Mouse (Mus musculus) activated CD4-positive, CD25-positive, alpha-beta regulatory T cell, adult 4 months (primary cell): ENCODE data around the gene Pgpep1. TPM values are rescaled to one million over a fixed set of nuclear protein-coding genes. Genes with fewer than 3 reads are reported as not detected.

ENCODE experiments used
- ATAC-seq: one replicate; pipeline ENCODE4 v1.8.0; 2017
- polyA plus RNA-seq, 2 experiments: library from polyadenylated mRNA; unstranded; fragments of 100-300 nt; shearing (Covaris generic); gene quantifications; one replicate each; pipeline ENCODE4 v1.2.1; 2017

Gene Pgpep1
- polyA plus RNA-seq, 2 experiments from 2014 or later = 7.1 to 7.4 TPM

DNA sequence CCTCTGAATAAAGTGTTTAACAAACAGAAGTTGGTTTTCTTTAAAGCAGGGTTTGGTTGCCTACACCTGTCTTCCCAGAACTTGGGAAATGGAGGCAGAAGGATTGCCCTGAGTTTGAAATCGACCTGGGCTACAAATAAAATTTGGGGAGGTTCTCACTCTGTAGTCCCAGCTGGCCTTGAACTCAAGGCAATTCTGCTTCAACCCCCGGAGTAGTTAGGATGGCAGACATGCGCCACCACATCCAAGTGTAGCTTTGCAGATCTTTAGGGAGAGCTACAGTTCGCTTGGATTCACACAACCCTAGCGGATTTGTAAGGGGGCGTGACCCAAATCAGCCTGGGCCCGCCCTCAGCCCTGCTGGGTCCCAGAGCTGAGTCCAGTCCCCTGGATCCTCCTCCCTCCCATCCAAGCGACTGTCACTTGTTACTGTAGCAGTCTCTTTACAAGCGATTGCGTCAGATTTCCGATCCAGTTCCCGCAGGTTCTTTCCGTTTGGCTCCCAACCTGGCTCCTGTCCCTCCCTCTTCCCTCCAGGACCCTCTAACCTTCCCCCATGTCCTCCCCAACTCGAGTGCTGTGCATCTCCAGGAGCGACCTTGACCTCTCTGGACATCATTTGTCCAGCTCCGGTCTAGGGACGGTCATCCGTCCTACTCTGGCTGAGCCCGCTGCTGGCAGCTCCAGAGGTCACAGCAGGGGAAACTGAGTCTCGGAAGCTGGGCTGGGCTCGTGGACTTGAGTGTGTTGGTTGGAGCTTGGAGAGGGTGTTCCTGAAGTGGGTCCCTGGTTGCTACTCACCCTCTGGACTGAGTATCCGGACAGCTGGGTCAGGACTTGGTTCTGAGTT lies 29.4 kb downstream of the Pgpep1 start:
- no peak for ATAC-seq

DNA sequence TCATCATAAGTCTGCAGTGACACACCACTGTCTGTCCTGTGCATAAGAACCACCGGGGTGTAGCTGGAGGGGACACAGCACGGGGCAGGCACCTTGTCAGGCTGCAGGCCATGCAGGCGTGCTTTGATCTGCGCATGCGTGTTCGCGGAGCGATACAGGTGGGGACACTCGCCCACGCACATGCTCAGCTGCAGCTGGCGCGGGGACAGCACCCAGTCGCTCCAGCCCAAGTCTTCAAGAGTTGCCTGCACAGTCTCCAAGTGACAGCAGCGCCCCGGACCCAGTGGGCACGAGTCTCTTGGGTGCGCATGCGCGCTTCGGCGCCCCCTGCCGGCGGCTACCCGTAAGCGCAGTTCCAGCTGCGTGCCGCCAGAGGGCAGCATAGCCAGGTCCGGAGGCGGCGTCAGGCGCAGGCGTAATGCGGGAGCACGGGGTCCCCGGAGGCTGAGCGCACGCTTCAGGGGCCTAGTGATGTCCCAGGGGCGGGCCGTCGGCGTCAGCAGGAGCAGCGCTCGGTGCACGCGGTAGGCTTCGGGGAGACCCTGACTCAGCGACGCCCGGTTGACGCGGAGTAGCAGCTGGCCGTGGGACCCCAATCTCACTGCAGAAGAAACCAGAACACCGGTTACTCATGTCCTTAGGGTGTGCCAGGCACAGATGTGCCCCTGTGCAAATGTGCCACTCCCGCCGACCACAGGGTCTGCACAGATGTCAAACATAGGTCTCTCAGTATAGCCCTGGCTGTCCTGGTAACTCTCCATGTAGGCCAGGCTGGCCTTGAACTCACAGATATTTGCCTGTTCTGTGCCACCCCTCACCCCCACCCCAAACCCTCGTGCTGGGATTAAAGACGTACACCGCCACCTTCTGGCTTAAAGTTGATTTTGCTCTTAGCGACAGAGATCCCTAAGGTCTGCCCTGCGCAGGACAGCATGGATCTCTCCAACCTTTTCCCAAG lies 30.3 kb downstream of the Pgpep1 start:
- ATAC-seq = peak; percentile 73

GRCm38 (mm10) chr8:70628986-70629490 lies 31.1 kb downstream of the Pgpep1 start:
- no peak for ATAC-seq

DNA sequence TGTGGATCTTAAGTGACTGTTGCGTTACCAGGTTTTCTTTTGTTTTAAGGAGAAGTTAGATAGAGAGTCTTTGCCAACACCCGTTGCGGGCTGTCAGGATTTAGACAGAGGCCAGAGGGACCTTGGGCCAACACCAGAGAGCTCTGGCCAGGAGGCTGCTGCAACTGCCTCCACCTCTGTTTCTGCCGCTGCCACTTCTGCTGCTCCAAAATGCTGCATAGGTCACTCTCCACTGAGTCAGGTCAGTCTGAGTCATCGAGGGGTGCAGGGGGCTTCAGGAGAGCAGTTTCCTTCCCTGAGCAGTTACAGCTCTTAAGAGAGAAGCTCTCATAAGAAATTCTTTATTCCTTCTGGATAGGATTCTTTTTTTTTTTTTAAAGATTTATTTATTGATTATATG lies 33.1 kb downstream of the Pgpep1 start:
- no peak for ATAC-seq

DNA sequence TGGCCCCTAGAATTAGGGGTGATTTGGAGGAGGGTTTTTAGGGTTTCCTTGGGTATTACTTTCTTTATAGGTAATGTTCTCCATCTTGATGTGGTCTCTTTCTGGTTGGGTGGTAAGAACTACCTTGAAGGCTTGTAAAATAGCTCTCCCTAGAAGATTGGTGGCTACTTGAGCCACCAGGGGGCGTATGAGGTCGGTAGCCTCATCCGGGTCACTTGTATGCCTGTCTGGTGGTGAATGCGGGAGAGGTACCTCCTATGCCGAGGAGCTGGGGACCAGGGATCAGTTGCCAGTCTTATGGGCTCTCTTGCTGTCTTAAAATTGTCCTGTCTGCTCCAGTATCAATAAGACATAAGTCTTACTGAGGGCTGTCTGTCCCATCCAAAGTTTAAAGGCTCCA lies 35.1 kb downstream of the Pgpep1 start:
- ATAC-seq = no peak

DNA sequence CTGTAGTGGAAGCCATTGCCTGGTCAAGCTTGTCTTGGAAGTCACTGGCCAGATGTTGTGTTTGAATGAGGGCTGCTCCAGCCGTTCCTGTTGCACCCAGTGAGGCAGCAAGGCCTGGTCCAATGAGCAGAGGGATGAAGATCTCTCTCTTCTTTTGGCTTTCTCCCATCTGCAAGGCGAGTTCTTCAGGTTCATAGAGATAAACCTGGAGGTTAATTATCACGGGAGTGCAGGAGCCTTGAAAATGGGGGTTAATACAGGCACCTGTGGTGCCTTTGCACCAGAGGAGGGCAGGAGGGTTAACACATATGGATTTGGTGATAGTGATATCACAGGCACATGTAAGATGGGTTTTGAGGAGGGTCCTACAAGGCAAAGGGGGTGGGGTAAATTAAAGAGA lies 38.0 kb downstream of the Pgpep1 start:
- ATAC-seq = no peak

- peak; percentile 23 for ATAC-seq
These were observed 41.3 kb downstream of the Pgpep1 start for GRCm38 (mm10) chr8:70618888-70619334.

GRCm38 (mm10) chr8:70617985-70618384 lies 42.2 kb downstream of the Pgpep1 start:
- ATAC-seq = no peak

DNA sequence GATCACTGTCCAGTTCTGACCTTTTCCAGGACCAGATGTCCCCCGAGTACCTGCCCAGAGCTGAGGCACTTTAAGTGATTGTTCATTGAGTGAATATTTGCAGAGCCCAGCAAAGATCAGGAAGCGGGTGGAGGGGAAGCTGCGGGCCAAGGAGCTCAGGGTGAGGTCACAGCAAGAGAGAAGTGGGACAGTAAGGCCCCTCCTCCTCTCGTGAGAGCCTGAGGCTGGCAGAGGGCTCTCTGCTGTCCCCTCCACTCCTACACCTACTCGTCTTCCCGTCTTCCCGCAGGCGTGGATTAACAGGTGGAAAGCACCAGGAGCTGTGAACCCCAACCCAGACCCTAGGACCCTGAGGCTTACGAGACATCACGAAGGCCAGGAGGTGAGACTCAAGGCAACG lies 43.5 kb downstream of the Pgpep1 start:
- ATAC-seq = no peak

GRCm38 (mm10) chr8:70615894-70616293 lies 44.3 kb downstream of the Pgpep1 start, which contains the start of gene Lrrc25:
Lrrc25 (plus strand) TSS chr8:70616155.
- no peak for ATAC-seq

- ATAC-seq = no peak
These were observed 44.9 kb downstream of the Pgpep1 start for GRCm38 (mm10) chr8:70615281-70615680.

- ATAC-seq = no peak
These were observed 45.7 kb downstream of the Pgpep1 start for GRCm38 (mm10) chr8:70614469-70614868.

GRCm38 (mm10) chr8:70613763-70614162 lies 46.4 kb downstream of the Pgpep1 start:
- no peak for ATAC-seq

- peak; percentile 29 for ATAC-seq
These were observed 48.3 kb downstream of the Pgpep1 start for GRCm38 (mm10) chr8:70611849-70612248.

- ATAC-seq = peak; percentile 5
These were observed 49.1 kb downstream of the Pgpep1 start for GRCm38 (mm10) chr8:70610796-70611771.

DNA sequence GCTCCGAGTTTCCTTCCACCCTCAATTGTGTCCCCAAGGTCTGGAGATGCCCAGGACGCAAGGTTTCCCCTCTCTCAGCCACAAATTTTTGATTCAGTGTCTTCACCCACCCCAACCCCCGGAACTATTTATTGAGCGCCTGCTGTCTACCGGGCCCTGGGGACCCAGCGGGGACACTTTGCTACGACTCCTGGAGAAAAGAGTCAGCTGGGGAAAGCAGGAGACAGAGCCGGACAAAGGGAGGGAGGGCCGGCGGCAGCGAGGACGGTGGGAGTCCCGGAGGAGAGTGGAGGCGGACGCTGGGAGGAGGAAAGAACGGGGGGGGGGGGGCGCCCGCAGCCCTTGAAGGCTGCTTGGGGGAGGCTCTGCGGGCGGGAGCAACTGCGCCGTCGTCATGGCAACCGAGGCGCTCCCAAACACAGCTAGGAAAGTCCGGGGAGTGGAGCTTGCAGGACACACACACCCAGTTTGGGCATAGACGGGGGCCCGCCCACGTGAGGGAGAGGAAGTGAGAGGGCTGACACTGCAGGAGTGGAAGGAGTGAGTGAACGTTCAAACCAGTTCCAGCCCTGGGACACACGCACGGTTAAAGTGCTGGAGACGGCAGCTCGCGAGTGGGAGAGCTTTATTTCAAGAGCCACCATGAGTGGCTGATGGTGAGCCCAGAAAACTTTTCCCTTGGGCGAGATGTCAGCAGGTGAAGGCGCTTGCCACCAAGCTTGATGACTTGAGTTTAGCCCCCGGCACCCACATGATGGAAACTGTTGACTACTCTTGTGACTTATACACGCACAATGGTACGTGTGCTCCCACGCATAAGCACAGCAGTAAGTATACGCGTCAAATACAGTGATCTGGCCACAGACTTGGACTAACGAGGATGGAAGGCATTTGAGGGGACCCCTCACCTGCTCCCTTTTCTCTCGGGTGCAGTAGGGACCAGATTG lies 50.1 kb downstream of the Pgpep1 start:
- ATAC-seq = peak; percentile 50

DNA sequence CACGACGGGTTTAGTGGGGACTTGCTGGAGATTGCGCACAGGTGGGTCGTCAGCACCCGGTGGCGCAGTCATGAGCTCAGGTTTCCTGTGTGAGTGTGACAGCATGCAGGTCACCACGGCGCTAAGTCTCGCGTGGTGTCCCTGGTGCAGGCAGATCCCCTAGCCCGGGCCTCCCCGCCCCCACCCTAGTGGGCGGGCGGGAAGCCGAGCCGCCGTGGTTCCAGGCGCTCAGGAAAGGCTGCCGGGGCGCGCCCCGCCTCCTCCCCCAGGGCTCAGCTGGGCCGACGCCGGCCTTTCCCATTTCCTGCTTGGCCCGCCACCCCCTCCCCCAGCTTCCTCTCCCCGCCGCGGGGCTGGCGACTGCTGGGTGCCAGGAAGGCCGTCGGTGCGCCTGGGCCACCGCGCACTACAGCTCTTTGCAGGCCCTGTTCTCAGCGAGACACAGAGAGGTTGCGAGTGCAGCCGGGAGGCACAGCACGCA lies 50.8 kb downstream of the Pgpep1 start:
- peak; percentile 59 for ATAC-seq

DNA sequence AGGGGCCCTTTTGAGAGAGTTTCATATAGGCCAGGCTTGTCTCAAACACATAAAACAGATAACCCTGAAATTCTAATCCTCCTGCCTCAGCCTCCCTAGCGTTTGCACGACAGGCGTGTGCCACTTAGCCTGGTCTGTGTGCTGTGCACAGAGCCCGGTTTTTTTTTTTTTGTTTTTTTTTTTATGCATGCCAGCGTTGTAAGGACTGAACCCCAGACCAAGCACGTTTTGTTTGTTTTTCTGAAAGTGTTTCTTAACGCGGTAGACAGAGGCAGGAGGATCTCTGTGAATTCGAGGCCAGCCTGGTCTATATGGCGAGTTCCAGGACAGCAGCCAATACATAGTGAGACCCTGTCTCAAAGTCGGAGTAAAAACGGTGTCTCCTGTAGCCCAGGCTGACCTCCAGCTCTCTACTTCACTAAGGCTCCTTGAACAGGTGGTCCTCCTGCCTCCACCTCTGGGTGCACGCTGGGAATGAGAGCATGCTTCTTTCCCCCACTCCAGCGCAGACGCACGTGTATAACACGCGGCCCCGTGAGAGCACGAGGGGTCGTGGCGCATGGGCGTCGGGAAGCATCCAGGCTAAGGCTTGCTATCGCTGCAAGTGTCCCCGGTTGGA lies 51.3 kb downstream of the Pgpep1 start, which contains the start of gene Ssbp4:
TSS of gene Ssbp4 (minus strand) at position 124 of the 619 bp plus-strand sequence.
- ATAC-seq = no peak

DNA sequence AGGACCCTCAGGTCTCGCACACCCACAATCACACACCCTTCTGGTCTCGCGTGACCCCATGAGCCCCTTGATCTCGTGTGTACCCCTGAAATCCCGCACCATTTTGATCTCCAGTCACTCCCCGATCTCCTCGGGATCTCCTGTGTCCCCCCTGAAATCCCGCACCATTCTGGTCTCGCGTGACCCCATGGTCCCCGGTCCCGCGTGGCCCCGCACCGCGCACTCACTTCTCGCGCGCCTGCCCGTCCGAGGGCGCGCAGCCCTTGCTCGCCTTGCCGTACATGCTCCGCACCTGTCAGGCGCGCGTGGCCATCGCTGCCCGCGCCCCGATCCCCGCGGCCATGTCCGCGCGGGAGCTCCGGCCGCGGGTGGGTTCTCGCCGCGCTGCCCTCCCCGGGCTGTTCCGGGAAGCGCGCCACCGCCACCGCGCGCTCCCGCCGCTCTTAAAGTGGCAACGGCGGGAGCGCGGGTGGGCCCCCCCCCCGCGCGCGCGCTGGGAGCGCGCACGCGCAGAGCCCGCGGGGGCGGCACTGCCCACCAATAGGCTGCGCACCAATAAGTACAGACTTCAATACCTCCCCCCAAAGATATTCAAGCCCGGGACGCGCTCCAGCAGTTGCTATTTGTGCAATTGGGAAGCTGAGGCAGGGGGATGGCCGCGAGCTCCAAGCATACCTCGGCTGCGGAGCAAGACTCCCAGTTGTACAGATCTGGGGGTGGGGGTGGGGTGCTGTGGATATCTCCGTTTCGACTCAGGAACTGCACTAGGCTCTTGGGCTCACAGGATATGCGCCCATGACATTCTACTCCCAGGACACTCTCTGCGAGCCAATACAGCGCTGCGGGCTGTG lies 52.1 kb downstream of the Pgpep1 start:
- ATAC-seq = no peak
